Mouse (Mus musculus): ENCODE results near the gene Olfr1424. TPM values are rescaled to one million over a fixed set of nuclear protein-coding genes. Genes with fewer than 3 reads are reported as not detected.

Olfr1424 gene
- not detected in 2 replicates for polyA plus RNA-seq (2012; rRNA removed)

GRCm38 (mm10) chr19:12062582-12062981, at the start of gene Olfr1424:
Olfr1424 (minus strand) TSS chr19:12062682.

DNA sequence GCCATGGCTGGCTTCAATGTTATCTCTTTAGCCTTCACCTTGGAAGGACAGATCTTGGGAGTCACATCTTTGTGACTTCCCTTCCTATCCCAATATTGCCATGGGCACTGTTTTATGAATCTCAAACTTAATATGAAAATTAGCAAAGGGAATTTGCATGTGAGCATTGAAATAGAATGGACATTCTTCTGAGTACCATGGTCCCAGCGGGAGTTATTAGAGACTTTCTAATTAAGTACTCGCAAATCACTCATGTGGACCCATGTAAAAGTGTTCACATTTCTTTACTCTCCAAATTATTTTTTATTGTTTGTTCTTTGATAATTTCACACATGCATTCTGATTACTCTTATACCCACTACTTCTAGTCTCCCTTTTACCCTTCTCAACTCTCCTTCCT, 40.8 kb upstream of the Olfr1424 start, which contains the start of gene Olfr1427:
Olfr1427 (minus strand) TSS at position 101 of the 400 bp plus-strand sequence.

GRCm38 (mm10) chr19:12091913-12092312, 29.4 kb upstream of the Olfr1424 start, which contains the start of gene Olfr1426:
Olfr1426 (minus strand) TSS chr19:12092013.

GRCm38 (mm10) chr19:12077631-12078030, 15.1 kb upstream of the Olfr1424 start, which contains the start of gene Olfr1425:
Olfr1425 (minus strand) TSS chr19:12077731.

GRCm38 (mm10) chr19:12041217-12041616, 21.3 kb downstream of the Olfr1424 start, which contains the start of gene Olfr1423:
Olfr1423 (minus strand) TSS chr19:12041317.

Other genes starting within 250 kb of the Olfr1424 start
- 1.2 and 1.4 TPM in 2 replicates for gene Stx3, start 243.3 kb downstream of the Olfr1424 start, polyA plus RNA-seq (2012; rRNA removed)
- not detected in 2 replicates for gene Olfr1417, start 223.5 kb downstream of the Olfr1424 start, polyA plus RNA-seq (2012; rRNA removed)
- gene Olfr1418, start 201.6 kb downstream of the Olfr1424 start, polyA plus RNA-seq (2012; rRNA removed) = not detected in 2 replicates
- gene Olfr1419, start 187.6 kb downstream of the Olfr1424 start, polyA plus RNA-seq (2012; rRNA removed) = not detected in 2 replicates
- gene Olfr1420, start 176.1 kb downstream of the Olfr1424 start, polyA plus RNA-seq (2012; rRNA removed) = not detected in 2 replicates
- gene Patl1, start 150.3 kb downstream of the Olfr1424 start, polyA plus RNA-seq (2012; rRNA removed) = 6.7 and 7.9 TPM in 2 replicates
- gene Osbp, start 96.7 kb downstream of the Olfr1424 start, polyA plus RNA-seq (2012; rRNA removed) = 11.7 and 13.4 TPM in 2 replicates
- not detected in 2 replicates for gene Olfr1423, start 21.4 kb downstream of the Olfr1424 start, polyA plus RNA-seq (2012; rRNA removed)
- not detected in 2 replicates for gene Olfr1425, start 15.0 kb upstream of the Olfr1424 start, polyA plus RNA-seq (2012; rRNA removed)
- not detected in 2 replicates for gene Olfr1426, start 29.3 kb upstream of the Olfr1424 start, polyA plus RNA-seq (2012; rRNA removed)
- gene Olfr1427, start 40.7 kb upstream of the Olfr1424 start, polyA plus RNA-seq (2012; rRNA removed) = not detected in 2 replicates
- not detected in 2 replicates for gene Olfr1428, start 53.2 kb upstream of the Olfr1424 start, polyA plus RNA-seq (2012; rRNA removed)
- gene Olfr76, start 60.5 kb upstream of the Olfr1424 start, polyA plus RNA-seq (2012; rRNA removed) = not detected in 2 replicates
- gene Olfr1555-ps1, start 107.4 kb upstream of the Olfr1424 start, polyA plus RNA-seq (2012; rRNA removed) = not detected in 2 replicates
- not detected in 2 replicates for gene Olfr1431, start 138.0 kb upstream of the Olfr1424 start, polyA plus RNA-seq (2012; rRNA removed)
- gene Olfr1432, start 169.9 kb upstream of the Olfr1424 start, polyA plus RNA-seq (2012; rRNA removed) = not detected in 2 replicates
- gene Olfr262, start 179.0 kb upstream of the Olfr1424 start, polyA plus RNA-seq (2012; rRNA removed) = not detected in 2 replicates
- gene Olfr235, start 198.3 kb upstream of the Olfr1424 start, polyA plus RNA-seq (2012; rRNA removed) = not detected in 2 replicates
- gene Olfr1434, start 217.2 kb upstream of the Olfr1424 start, polyA plus RNA-seq (2012; rRNA removed) = not detected in 2 replicates
- gene Olfr1436, start 236.4 kb upstream of the Olfr1424 start, polyA plus RNA-seq (2012; rRNA removed) = not detected in 2 replicates